Mouse (Mus musculus) cortical plate, adult 2 months (tissue): ENCODE results near the gene Ntn4.

Experiments
- CTCF ChIP-seq: fragments of 200-500 bp; IDR thresholded peaks from 2 replicates; pipeline ENCODE4 v1.5.1; 2011; ENCODE audit warnings: mild to moderate bottlenecking, control low read depth, low read length; ENCODE audit not compliant: insufficient read depth; ENCODE audit errors: extremely low read depth
- POLR2A ChIP-seq: fragments of 200-500 bp; IDR thresholded peaks from 2 replicates; pipeline ENCODE4 v1.6.1; 2011; ENCODE audit warnings: mild to moderate bottlenecking, low read length, control low read depth; ENCODE audit not compliant: insufficient read depth; ENCODE audit errors: extremely low read depth

GRCm38 (mm10) chr10:93731248-93731691, 90.8 kb downstream of the Ntn4 start:
- TF ChIP-seq POLR2A (no peak), CTCF (no peak)
